Mouse (Mus musculus): ENCODE results near the gene Fgd2. TPM values are rescaled to one million over a fixed set of nuclear protein-coding genes. Genes with fewer than 3 reads are reported as not detected.

Gene Fgd2
- polyA plus RNA-seq, 1 experiment from 2014 or later: 3.4 TPM

DNA sequence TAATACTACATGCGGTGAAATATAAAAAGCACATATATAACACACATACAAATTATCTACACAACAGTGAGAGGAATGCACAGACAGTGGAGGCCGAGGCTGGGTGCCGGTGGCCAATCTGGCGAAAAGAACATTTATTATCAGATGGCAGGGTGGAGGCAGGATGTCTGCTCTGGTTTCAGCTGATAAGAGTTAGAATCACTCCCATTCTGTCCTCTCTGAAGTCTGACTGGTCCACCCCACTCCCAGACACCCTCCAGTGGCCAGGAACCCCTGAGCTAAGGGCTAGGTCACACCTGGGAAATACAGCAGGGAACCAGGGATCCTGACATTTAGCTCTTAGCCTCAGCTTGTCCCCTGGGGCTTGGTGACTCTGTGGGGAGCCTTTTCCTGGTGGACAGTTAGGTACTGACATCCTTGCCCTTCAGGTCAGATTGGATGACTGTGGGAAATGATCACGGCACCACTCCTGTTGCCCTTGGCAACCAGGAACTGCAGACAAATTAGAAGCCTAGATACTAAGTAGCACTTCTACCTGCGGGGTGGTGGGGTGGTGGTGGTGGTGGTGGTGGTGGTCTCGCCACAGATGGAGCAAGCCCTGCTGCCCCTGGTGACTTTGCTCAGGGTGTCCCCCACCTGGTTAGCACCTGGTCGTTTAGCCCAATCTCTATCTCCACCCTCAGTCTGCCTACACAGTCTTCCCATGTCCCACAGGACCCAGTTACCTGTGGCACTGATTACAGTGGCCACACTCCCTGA lies 40.7 kb upstream of the Fgd2 start:
- no peak for DNase-seq (ENCODE audit: low spot score)
- Histone ChIP-seq H3K9me3 (replicated peaks; ENCODE audit: control insufficient read depth, low read length) (no peaks in the 10 kb centered on the region), H3K4me3 (ENCODE audit: low read depth, low read length) (no peak overlapping the region), H3K9ac (ENCODE audit: low read length) (no peak overlapping the region), H3K27ac (ENCODE audit: low read depth, low read length) (no peak overlapping the region), H3K4me2 (ENCODE audit: low read length) (no peak overlapping the region), H3K27me3 (replicated peaks; ENCODE audit: control insufficient read depth, insufficient read depth, low read length) (peaks cover 13% of the 10 kb centered on the region), H3K4me1 (ENCODE audit: control insufficient read depth, insufficient read depth, low read length) (no peaks in the 10 kb centered on the region), H3K36me3 (ENCODE audit: control insufficient read depth, insufficient read depth, low read length) (no peaks in the 10 kb centered on the region)
- 76% methylated on average over 8 of the region's 8 CpGs for WGBS
- no peak for ATAC-seq

GRCm38 (mm10) chr17:29321765-29322602 lies 38.7 kb upstream of the Fgd2 start:
- Histone ChIP-seq H3K36me3 (ENCODE audit: control insufficient read depth, insufficient read depth, low read length) (no peaks in the 10 kb centered on the region), H3K9ac (ENCODE audit: low read length) (no peak overlapping the region), H3K4me3 (ENCODE audit: low read depth, low read length) (no peak overlapping the region), H3K27ac (ENCODE audit: low read depth, low read length) (no peak overlapping the region), H3K9me3 (replicated peaks; ENCODE audit: control insufficient read depth, low read length) (no peaks in the 10 kb centered on the region), H3K27me3 (replicated peaks; ENCODE audit: control insufficient read depth, insufficient read depth, low read length) (peaks cover 13% of the 10 kb centered on the region), H3K4me2 (ENCODE audit: low read length) (no peak overlapping the region), H3K4me1 (ENCODE audit: control insufficient read depth, insufficient read depth, low read length) (peaks cover 13% of the 10 kb centered on the region)
- WGBS: 19% methylated on average over 41 of the region's 41 CpGs
- ATAC-seq (no peak), DNase-seq (ENCODE audit: low spot score) (no peak)

DNA sequence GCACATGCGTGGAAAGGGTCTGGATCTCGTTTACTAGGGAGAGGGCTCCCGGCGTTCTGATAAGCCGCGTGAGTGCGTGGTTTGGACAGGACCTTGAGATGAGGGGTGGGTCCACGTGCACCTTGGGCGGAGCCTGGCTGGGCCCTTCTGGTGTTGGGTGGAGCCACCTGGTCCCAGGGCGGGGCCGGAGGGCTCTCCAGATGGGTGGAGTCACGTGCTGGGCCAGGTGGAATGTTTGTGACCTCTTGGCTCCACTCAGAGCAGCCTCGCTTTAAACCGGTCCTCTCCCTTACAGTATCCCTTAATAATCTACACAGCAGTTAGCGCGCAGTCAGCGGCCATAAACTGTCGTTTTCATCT lies 38.1 kb upstream of the Fgd2 start:
- H3K4me2 ChIP-seq (ENCODE audit: low read length): no peak overlapping the region

DNA sequence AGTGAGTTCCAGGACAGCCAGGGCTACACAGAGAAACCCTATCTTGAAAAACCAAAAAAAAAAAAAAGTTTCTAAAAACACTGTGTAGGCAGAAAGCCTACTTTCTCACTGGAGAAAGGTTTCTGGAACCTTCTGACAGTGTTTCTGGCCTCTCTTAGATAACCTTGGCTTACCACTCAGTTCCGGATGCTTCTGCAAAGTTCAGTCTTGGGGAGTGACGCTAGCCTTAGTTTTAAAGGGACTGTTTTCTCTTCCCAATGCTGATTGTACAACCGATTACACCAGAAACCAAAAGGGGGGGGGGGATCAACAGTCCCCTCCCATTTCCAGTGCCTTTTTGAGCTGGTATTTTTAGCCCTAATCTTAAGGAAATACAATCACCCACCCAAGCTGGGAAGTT lies 37.1 kb upstream of the Fgd2 start:
- 91% methylated on average over 3 of the region's 3 CpGs for WGBS

More for the DNA sequence above, 38.1 kb upstream of the Fgd2 start:
- no peak overlapping the region for H3K27ac ChIP-seq (ENCODE audit: low read depth, low read length)
- peaks cover 18% of the 10 kb centered on the region for H3K4me1 ChIP-seq (ENCODE audit: control insufficient read depth, insufficient read depth, low read length)
- H3K27me3 ChIP-seq (replicated peaks; ENCODE audit: control insufficient read depth, insufficient read depth, low read length): peaks cover 13% of the 10 kb centered on the region
- no peak overlapping the region for H3K9ac ChIP-seq (ENCODE audit: low read length)
- H3K4me3 ChIP-seq (ENCODE audit: low read depth, low read length): no peak overlapping the region
- no peak for DNase-seq (ENCODE audit: low spot score)
- no peaks in the 10 kb centered on the region for H3K9me3 ChIP-seq (replicated peaks; ENCODE audit: control insufficient read depth, low read length)
- no peaks in the 10 kb centered on the region for H3K36me3 ChIP-seq (ENCODE audit: control insufficient read depth, insufficient read depth, low read length)
- WGBS: 15% methylated on average over 18 of the region's 18 CpGs
- no peak for ATAC-seq

DNA sequence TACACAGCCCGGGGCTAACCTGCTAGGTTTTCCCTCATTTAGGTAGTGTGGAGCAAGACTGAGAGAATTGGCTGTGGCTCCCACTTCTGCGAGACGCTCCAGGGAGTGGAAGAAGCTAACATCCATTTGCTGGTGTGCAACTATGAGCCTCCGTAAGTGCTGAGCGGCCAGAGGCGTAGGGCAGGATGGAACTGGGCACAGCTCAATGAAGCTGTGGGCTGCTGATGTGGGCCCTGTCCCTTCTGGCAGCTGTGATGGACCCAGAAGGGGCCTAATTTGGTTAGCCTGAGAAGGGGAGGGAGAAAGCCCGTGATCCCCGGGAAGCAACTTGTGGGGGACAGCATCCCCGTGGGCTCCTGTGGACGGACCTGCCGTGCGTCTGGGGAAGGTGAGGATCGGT lies 34.9 kb upstream of the Fgd2 start:
- H3K36me3 ChIP-seq (ENCODE audit: control insufficient read depth, insufficient read depth, low read length): peaks cover 9% of the 10 kb centered on the region; the same call in 1 of the 2 replicates
- H3K27me3 ChIP-seq (replicated peaks; ENCODE audit: control insufficient read depth, insufficient read depth, low read length): peaks cover 13% of the 10 kb centered on the region
- no peak for ATAC-seq
- H3K27ac ChIP-seq (ENCODE audit: low read depth, low read length): no peak overlapping the region
- peaks cover 19% of the 10 kb centered on the region for H3K4me1 ChIP-seq (ENCODE audit: control insufficient read depth, insufficient read depth, low read length)
- 38% methylated on average over 13 of the region's 13 CpGs for WGBS
- no peak overlapping the region; the same call in 1 of the 2 replicates for H3K9ac ChIP-seq (ENCODE audit: low read length)
- DNase-seq (ENCODE audit: low spot score): no peak
- H3K4me2 ChIP-seq (ENCODE audit: low read length): peak overlapping the region; percentile 49; the same call in 1 of the 2 replicates
- no peaks in the 10 kb centered on the region for H3K9me3 ChIP-seq (replicated peaks; ENCODE audit: control insufficient read depth, low read length)
- no peak overlapping the region for H3K4me3 ChIP-seq (ENCODE audit: low read depth, low read length)

More for the DNA sequence above, 37.1 kb upstream of the Fgd2 start:
- DNase-seq (ENCODE audit: low spot score) (no peak), ATAC-seq (no peak)
- H3K27me3 ChIP-seq (replicated peaks; ENCODE audit: control insufficient read depth, insufficient read depth, low read length): peaks cover 13% of the 10 kb centered on the region
- no peaks in the 10 kb centered on the region for H3K36me3 ChIP-seq (ENCODE audit: control insufficient read depth, insufficient read depth, low read length)
- no peak overlapping the region for H3K4me3 ChIP-seq (ENCODE audit: low read depth, low read length)
- no peak overlapping the region for H3K9ac ChIP-seq (ENCODE audit: low read length)
- H3K4me2 ChIP-seq (ENCODE audit: low read length): no peak overlapping the region
- H3K4me1 ChIP-seq (ENCODE audit: control insufficient read depth, insufficient read depth, low read length): peaks cover 19% of the 10 kb centered on the region
- H3K9me3 ChIP-seq (replicated peaks; ENCODE audit: control insufficient read depth, low read length): no peaks in the 10 kb centered on the region
- H3K27ac ChIP-seq (ENCODE audit: low read depth, low read length): no peak overlapping the region

DNA sequence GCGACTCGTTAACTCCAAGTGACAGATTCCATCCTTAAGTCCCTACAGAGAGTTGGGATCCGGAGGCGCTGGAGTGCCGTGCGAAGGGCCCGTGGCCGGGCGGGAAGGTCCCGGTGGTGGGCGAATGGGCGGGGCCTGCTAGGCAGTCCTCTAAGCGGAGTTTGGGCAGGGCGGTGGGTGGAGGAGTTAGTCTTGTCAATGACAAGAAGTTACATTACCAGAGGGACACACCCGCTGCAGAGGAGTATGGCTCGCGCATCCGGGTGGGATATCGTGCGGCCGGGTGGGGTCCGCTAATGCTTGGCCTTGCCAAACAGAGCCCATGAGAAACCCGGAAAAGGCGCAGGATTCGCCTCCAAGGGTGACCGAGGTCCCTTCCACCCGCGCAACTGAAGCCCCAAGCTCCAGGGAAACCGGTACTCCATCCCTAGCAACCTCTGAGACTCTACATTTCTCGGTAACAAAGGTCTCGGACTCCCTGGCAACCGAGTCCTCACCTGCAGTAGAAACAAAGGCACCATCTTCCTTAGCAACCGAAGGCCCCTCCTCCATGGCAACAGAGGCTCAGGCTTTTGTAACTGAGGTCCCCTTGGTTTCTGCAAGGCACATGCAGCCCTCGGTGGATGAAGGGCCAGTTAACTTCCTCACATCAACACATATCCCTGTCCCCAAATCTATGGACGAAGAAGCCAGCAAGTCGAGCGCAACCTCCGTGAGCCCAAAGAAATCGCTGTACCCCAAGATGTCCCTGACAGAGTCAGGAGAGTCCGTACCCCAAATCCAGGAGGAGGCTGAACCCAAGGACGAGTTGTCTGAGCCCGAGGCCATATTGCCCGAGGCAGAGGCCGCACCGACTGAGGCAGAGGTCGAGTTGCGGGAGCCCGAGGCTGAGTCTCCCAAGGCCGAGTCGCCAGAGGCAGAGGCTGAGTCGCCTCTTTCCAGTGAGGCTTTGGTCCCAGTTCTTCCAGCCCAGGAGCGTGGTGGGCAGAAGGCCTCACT lies 33.9 kb upstream of the Fgd2 start:
- WGBS: 8% methylated on average over 52 of the region's 52 CpGs
- Histone ChIP-seq H3K9ac (ENCODE audit: low read length) (peak overlapping the region; percentile 50), H3K4me2 (ENCODE audit: low read length) (peak overlapping the region; percentile 49), H3K4me3 (ENCODE audit: low read depth, low read length) (peak overlapping the region; percentile 19), H3K27ac (ENCODE audit: low read depth, low read length) (peak overlapping the region; percentile 39), H3K27me3 (replicated peaks; ENCODE audit: control insufficient read depth, insufficient read depth, low read length) (peaks cover 9% of the 10 kb centered on the region), H3K36me3 (ENCODE audit: control insufficient read depth, insufficient read depth, low read length) (peaks cover 17% of the 10 kb centered on the region), H3K4me1 (ENCODE audit: control insufficient read depth, insufficient read depth, low read length) (peaks cover 25% of the 10 kb centered on the region), H3K9me3 (replicated peaks; ENCODE audit: control insufficient read depth, low read length) (no peaks in the 10 kb centered on the region)
- peak; percentile 75 for DNase-seq (ENCODE audit: low spot score)
- peak; percentile 60 for ATAC-seq

DNA sequence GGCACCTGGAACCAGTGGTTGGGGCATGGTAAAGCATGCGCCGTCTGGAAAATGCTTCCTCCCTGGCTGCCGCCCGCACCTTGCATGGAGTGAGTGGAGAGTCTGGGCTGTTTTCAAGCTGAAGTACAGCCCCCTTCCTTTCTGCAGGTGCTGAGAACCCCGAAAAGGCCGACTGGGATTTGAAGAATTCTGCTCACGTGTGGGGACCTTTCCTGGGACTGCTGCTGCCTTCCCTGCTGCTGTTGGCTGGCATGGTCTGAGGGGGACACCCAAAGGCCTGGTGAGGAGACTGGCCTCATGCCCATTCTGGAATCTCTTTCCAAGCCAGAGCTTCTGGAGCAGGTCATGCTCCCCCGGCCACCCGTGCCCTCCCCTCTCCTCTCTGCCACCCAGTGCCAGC lies 33.0 kb upstream of the Fgd2 start:
- H3K27ac ChIP-seq (ENCODE audit: low read depth, low read length): 0 out of 2 replicates have a peak overlapping the region, but pooled peaks have one; percentile 39
- H3K9ac ChIP-seq (ENCODE audit: low read length): no peak overlapping the region
- H3K4me1 ChIP-seq (ENCODE audit: control insufficient read depth, insufficient read depth, low read length): peaks cover 25% of the 10 kb centered on the region
- no peak for DNase-seq (ENCODE audit: low spot score)
- H3K4me3 ChIP-seq (ENCODE audit: low read depth, low read length): no peak overlapping the region
- no peak for ATAC-seq
- peaks cover under 1% of the 10 kb centered on the region; the same call in 1 of the 2 replicates for H3K27me3 ChIP-seq (replicated peaks; ENCODE audit: control insufficient read depth, insufficient read depth, low read length)
- peaks cover 26% of the 10 kb centered on the region for H3K36me3 ChIP-seq (ENCODE audit: control insufficient read depth, insufficient read depth, low read length)
- H3K9me3 ChIP-seq (replicated peaks; ENCODE audit: control insufficient read depth, low read length): no peaks in the 10 kb centered on the region
- no peak overlapping the region for H3K4me2 ChIP-seq (ENCODE audit: low read length)
- 75% methylated on average over 9 of the region's 9 CpGs for WGBS

DNA sequence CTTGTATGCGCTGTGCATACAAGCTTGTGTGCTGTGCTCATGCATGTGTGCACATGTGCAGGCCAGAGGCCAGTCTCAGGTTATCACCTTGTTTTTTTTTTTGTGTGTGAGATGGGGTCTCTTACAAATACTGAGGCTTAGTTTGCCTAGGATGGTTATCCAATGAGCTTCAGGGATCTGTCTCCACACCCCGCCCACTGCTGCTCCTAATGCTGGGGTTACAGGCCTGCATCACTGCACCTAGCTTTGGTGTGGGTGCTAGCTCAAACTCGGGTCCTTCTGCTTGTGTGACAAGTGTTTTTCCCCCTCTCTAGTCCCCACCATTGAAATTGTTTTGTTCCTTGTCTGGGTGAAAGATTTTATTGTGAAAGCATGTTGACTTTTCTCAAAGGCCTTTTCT lies 30.5 kb upstream of the Fgd2 start:
- WGBS: 81% methylated on average over 3 of the region's 3 CpGs
- Histone ChIP-seq H3K9ac (ENCODE audit: low read length) (no peak overlapping the region), H3K4me1 (ENCODE audit: control insufficient read depth, insufficient read depth, low read length) (peaks cover 25% of the 10 kb centered on the region), H3K4me2 (ENCODE audit: low read length) (no peak overlapping the region), H3K27me3 (replicated peaks; ENCODE audit: control insufficient read depth, insufficient read depth, low read length) (no peaks in the 10 kb centered on the region), H3K9me3 (replicated peaks; ENCODE audit: control insufficient read depth, low read length) (no peaks in the 10 kb centered on the region), H3K36me3 (ENCODE audit: control insufficient read depth, insufficient read depth, low read length) (peaks cover 47% of the 10 kb centered on the region), H3K27ac (ENCODE audit: low read depth, low read length) (peak overlapping the region; percentile 30), H3K4me3 (ENCODE audit: low read depth, low read length) (no peak overlapping the region)
- ATAC-seq: no peak
- DNase-seq (ENCODE audit: low spot score): no peak
